Mouse (Mus musculus): ENCODE data around the gene Erlin1. TPM values are rescaled to one million over a fixed set of nuclear protein-coding genes. Genes with fewer than 3 reads are reported as not detected.

Erlin1 gene
- polyA plus RNA-seq, 1 experiment from 2014 or later: 13.9 TPM

DNA sequence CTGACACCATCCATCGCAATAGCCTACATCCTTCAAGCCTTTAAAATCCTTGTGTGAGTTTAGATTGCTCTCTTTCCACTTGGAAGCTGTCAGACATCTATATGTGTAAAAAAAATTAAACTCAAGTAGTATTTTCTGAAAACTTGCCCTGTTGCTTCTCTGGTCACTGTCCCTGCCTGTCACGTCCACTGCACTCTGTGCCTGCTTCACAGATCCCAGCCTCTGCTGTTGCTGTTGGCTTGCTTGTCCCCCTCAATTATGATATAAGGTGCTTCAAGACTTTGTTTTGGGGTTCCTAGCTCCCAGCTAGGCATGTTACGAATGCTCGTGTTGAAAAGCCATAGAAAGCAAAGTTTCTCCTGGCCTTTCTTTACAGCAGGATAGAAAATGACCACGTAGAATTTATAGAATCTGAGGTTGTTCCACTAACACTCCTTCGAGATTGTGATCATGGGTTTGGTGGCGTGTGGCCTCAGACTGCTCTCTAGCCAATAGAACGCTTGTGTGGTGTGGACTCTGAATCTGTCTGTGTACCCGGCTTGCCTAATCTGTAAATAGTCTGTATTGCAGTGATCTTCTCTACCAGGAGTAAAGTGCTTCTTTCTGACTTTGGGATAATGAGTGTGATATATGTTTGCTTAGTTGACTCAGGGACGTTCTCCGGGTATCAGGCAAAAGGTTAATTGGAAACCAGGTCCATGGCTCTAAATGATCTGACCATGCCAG is 70.6 kb downstream of the Erlin1 start:
- WGBS: 84% methylated on average over 11 of the region's 11 CpGs
- no peaks in the 10 kb centered on the region for H3K36me3 ChIP-seq (ENCODE audit: control insufficient read depth, insufficient read depth, low read length)
- H3K9me3 ChIP-seq (ENCODE audit: control insufficient read depth, low read length): no peaks in the 10 kb centered on the region
- H3K4me3 ChIP-seq (ENCODE audit: control insufficient read depth in 1 of 2, insufficient read depth in 1 of 2, low read depth in 1 of 2, low read length in 2 of 2): no peak overlapping the region
- H3K4me2 ChIP-seq (ENCODE audit: low read length): no peak overlapping the region
- no peak overlapping the region for H3K27ac ChIP-seq (replicated peaks in 1 of 2; ENCODE audit: control insufficient read depth in 1 of 2, insufficient read depth in 1 of 2, low read depth in 2 of 2, low read length in 2 of 2)
- no peak overlapping the region for H3K9ac ChIP-seq (ENCODE audit: low read length)
- no peak for ATAC-seq (ENCODE audit: insufficient number of reproducible peaks, insufficient read depth, low FRiP score, low read depth)
- H3K4me1 ChIP-seq (ENCODE audit: control insufficient read depth in 2 of 2, insufficient read depth in 2 of 2, low read length in 2 of 2): peaks cover 5 to 8% of the 10 kb centered on the region in 2 experiments; a peak in 3 of 4 replicates
- H3K27me3 ChIP-seq (ENCODE audit: control insufficient read depth, insufficient read depth, low read length): peaks cover 4% of the 10 kb centered on the region; the same call in 1 of the 2 replicates

DNA sequence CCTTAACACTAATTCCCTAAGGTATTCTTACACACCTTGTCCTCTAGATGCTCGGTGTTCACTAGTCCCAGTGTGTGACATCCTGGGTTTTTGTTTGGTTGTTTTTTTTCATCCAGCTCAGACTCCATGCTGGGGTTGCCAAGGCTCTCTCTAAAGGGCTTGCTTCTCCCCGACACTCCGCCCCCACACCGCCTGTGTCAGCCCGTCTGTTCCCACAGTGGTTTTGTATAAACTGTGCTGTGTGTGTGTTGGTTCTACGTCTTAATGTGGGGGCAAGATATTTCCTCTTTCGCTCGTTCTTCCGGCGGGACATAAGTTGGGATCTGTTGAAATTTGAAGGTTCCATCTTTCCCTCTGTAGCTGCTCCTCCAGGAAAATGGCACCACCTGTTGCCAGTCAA is 71.5 kb downstream of the Erlin1 start:
- Histone ChIP-seq H3K4me1 (ENCODE audit: control insufficient read depth in 2 of 2, insufficient read depth in 2 of 2, low read length in 2 of 2) (peaks cover 5 to 8% of the 10 kb centered on the region in 2 experiments; a peak in 3 of 4 replicates), H3K4me2 (ENCODE audit: low read length) (no peak overlapping the region), H3K36me3 (ENCODE audit: control insufficient read depth, insufficient read depth, low read length) (no peaks in the 10 kb centered on the region), H3K27me3 (ENCODE audit: control insufficient read depth, insufficient read depth, low read length) (peaks cover 4% of the 10 kb centered on the region; the same call in 1 of the 2 replicates), H3K4me3 (ENCODE audit: control insufficient read depth in 1 of 2, insufficient read depth in 1 of 2, low read depth in 1 of 2, low read length in 2 of 2) (no peak overlapping the region), H3K27ac (replicated peaks in 1 of 2; ENCODE audit: control insufficient read depth in 1 of 2, insufficient read depth in 1 of 2, low read depth in 2 of 2, low read length in 2 of 2) (no peak overlapping the region), H3K9me3 (ENCODE audit: control insufficient read depth, low read length) (no peaks in the 10 kb centered on the region), H3K9ac (ENCODE audit: low read length) (no peak overlapping the region)
- WGBS: 77% methylated on average over 10 of the region's 10 CpGs
- ATAC-seq (ENCODE audit: insufficient number of reproducible peaks, insufficient read depth, low FRiP score, low read depth): no peak

DNA sequence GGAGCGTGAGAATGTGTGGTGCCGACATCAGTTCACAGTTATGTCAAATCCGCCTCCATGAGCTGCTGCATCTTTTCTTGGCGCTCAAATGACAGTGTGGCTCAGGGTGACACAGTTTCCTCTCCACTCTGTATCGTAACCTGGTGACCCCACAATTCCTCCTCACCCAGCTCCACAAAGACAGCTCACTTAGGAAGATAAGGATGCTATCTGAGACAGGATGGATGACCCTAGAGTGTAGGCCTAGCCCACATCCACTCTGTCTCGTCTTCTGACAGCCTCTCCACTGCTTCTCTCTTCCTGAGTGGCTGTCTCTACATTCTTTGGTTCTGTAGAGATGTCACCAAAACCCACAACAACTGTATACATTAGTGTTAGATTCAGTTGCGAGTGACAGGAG is 74.2 kb downstream of the Erlin1 start:
- H3K4me2 ChIP-seq (ENCODE audit: low read length): no peak overlapping the region
- H3K9ac ChIP-seq (ENCODE audit: low read length): no peak overlapping the region
- ATAC-seq (ENCODE audit: insufficient number of reproducible peaks, insufficient read depth, low FRiP score, low read depth): peak; percentile 21; the same call in 1 of the 2 replicates
- H3K4me1 ChIP-seq (ENCODE audit: control insufficient read depth in 2 of 2, insufficient read depth in 2 of 2, low read length in 2 of 2): peaks cover 5 to 8% of the 10 kb centered on the region in 2 experiments; a peak in 3 of 4 replicates
- H3K9me3 ChIP-seq (ENCODE audit: control insufficient read depth, low read length): no peaks in the 10 kb centered on the region
- no peaks in the 10 kb centered on the region for H3K27me3 ChIP-seq (ENCODE audit: control insufficient read depth, insufficient read depth, low read length)
- H3K4me3 ChIP-seq (ENCODE audit: control insufficient read depth in 1 of 2, insufficient read depth in 1 of 2, low read depth in 1 of 2, low read length in 2 of 2): no peak overlapping the region
- H3K36me3 ChIP-seq (ENCODE audit: control insufficient read depth, insufficient read depth, low read length): no peaks in the 10 kb centered on the region
- no peak overlapping the region for H3K27ac ChIP-seq (replicated peaks in 1 of 2; ENCODE audit: control insufficient read depth in 1 of 2, insufficient read depth in 1 of 2, low read depth in 2 of 2, low read length in 2 of 2)
- 19% methylated on average over 7 of the region's 7 CpGs for WGBS

DNA sequence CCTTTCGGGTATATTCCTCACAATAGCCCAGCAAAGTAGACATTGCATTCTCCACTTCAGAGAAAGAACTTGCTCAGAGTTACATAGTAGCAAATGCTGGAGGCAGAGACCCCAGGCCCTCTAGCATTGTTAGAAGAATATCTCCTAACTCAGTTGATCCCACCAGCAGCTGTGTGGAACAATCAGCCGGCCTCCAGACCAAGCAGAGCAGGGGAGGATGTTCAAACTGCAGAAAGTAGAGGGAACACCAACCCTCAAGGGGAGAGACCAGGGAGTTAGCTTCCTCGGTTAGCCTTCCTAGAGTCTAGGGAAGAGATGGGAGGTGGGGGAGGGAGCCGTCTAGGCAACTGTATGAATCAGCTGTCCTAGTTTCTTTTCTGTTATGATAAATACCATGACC is 77.1 kb downstream of the Erlin1 start:
- WGBS: 54% methylated on average over 4 of the region's 4 CpGs
- no peak overlapping the region for H3K4me2 ChIP-seq (ENCODE audit: low read length)
- no peaks in the 10 kb centered on the region for H3K36me3 ChIP-seq (ENCODE audit: control insufficient read depth, insufficient read depth, low read length)
- H3K27me3 ChIP-seq (ENCODE audit: control insufficient read depth, insufficient read depth, low read length): no peaks in the 10 kb centered on the region
- no peak overlapping the region for H3K9ac ChIP-seq (ENCODE audit: low read length)
- H3K4me1 ChIP-seq (ENCODE audit: control insufficient read depth in 2 of 2, insufficient read depth in 2 of 2, low read length in 2 of 2): peaks cover 5 to 8% of the 10 kb centered on the region in 2 experiments; a peak in 3 of 4 replicates
- no peak for ATAC-seq (ENCODE audit: insufficient number of reproducible peaks, insufficient read depth, low FRiP score, low read depth)
- H3K9me3 ChIP-seq (ENCODE audit: control insufficient read depth, low read length): no peaks in the 10 kb centered on the region
- no peak overlapping the region for H3K27ac ChIP-seq (replicated peaks in 1 of 2; ENCODE audit: control insufficient read depth in 1 of 2, insufficient read depth in 1 of 2, low read depth in 2 of 2, low read length in 2 of 2)
- no peak overlapping the region for H3K4me3 ChIP-seq (ENCODE audit: control insufficient read depth in 1 of 2, insufficient read depth in 1 of 2, low read depth in 1 of 2, low read length in 2 of 2)

DNA sequence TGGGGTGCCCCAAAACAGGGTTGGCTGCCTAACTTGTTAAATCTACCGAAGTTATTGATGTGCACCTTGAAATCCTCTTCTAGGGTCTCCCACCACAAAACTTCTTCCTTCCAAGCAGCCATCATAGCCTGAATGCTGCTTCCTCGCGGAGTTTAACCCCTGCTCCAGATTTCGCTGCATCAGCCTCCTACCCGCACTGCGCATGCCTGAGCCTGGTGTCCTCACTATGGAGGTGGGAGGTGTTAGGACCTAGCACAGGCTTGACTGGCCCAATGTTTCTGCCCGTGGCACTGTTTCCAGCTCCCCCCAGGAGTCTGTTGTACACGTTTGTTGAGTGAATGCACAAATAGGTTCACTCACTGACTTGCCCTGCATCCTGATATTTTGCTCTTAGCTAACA is 79.2 kb downstream of the Erlin1 start:
- H3K4me1 ChIP-seq (ENCODE audit: control insufficient read depth in 2 of 2, insufficient read depth in 2 of 2, low read length in 2 of 2): peaks cover 6 to 10% of the 10 kb centered on the region in 2 experiments; a peak in 3 of 4 replicates
- H3K27ac ChIP-seq (replicated peaks in 1 of 2; ENCODE audit: control insufficient read depth in 1 of 2, insufficient read depth in 1 of 2, low read depth in 2 of 2, low read length in 2 of 2): no peak overlapping the region
- H3K9ac ChIP-seq (ENCODE audit: low read length): no peak overlapping the region
- H3K4me3 ChIP-seq (ENCODE audit: control insufficient read depth in 1 of 2, insufficient read depth in 1 of 2, low read depth in 1 of 2, low read length in 2 of 2): no peak overlapping the region
- ATAC-seq (ENCODE audit: insufficient number of reproducible peaks, insufficient read depth, low FRiP score, low read depth): no peak
- no peak overlapping the region for H3K4me2 ChIP-seq (ENCODE audit: low read length)
- H3K27me3 ChIP-seq (ENCODE audit: control insufficient read depth, insufficient read depth, low read length): no peaks in the 10 kb centered on the region
- no peaks in the 10 kb centered on the region for H3K36me3 ChIP-seq (ENCODE audit: control insufficient read depth, insufficient read depth, low read length)
- H3K9me3 ChIP-seq (ENCODE audit: control insufficient read depth, low read length): no peaks in the 10 kb centered on the region
- WGBS: 73% methylated on average over 8 of the region's 8 CpGs

DNA sequence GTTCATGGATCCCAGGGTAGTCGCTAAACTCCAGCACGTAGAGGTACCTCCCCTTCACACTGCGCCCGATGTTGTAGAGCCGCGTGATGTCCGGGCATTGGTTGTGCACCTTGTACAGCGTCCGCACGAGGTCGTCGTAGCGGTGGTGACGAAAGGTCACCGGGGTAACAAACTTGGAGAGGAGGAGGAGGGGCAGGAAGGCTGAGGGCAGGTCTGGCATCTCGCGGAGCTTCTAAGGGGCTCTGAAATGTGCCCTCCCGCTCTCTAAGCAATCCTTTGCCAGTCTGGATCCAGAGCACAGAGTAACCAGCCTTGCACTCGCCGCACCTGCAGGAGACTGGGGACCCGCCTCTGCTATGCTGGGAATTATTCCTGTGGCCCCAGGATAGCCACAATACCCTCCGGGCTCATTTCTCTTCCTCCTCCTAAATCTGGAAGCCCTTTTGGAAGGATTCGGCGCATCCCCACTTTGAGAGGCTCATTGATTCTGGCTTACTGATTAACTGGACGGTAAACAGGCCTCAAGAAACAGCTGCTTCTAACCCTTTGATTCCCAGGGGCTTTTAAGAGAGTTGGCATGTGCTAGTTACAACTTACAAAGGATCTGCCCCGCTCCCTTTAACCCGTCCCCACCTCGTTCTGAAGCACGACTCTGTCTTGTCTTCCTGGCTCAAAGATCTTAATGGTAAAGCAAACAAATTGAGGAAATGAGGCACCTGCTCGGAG is 83.4 kb downstream of the Erlin1 start, which contains the start of gene Cpn1:
Cpn1 (minus strand) TSS at position 488 of the 726 bp plus-strand sequence.
- H3K4me3 ChIP-seq (ENCODE audit: control insufficient read depth in 1 of 2, insufficient read depth in 1 of 2, low read depth in 1 of 2, low read length in 2 of 2): 0 out of 4 replicates have a peak within 1 kb of the TSS, but pooled peaks have one; percentile 0 to 6
- no peak within 1 kb of the TSS for H3K9ac ChIP-seq (ENCODE audit: low read length)
- no peak for ATAC-seq (ENCODE audit: insufficient number of reproducible peaks, insufficient read depth, low FRiP score, low read depth)
- H3K27me3 ChIP-seq (ENCODE audit: control insufficient read depth, insufficient read depth, low read length): no peaks in the 10 kb centered on the region
- H3K4me1 ChIP-seq (ENCODE audit: control insufficient read depth in 2 of 2, insufficient read depth in 2 of 2, low read length in 2 of 2): 0 out of 4 replicates have a peak, but pooled peaks cover 0 to 4% of the 10 kb centered on the region in 2 experiments
- no peak within 1 kb of the TSS for H3K27ac ChIP-seq (replicated peaks in 1 of 2; ENCODE audit: control insufficient read depth in 1 of 2, insufficient read depth in 1 of 2, low read depth in 2 of 2, low read length in 2 of 2)
- WGBS: 20% methylated on average over 30 of the region's 30 CpGs
- peak within 1 kb of the TSS; percentile 51 for H3K4me2 ChIP-seq (ENCODE audit: low read length)
- no peaks in the 10 kb centered on the region for H3K36me3 ChIP-seq (ENCODE audit: control insufficient read depth, insufficient read depth, low read length)
- no peaks in the 10 kb centered on the region for H3K9me3 ChIP-seq (ENCODE audit: control insufficient read depth, low read length)
